In genomic region chr10:127750136-127750777, GRCm38 (mm10) we compare ENCODE assay signal across 9 mouse cellular contexts. TPM values are rescaled to one million over a fixed set of nuclear protein-coding genes. Genes with fewer than 3 reads are reported as not detected.
DNase-seq lines count a peak whose midpoint lies in the region; ATAC-seq and TF ChIP-seq lines count a peak whose summit lies in the region.
"Had no signal": no experiment of that assay in that cellular context is flagged by ENCODE, and none has a peak within 500 bp of the region (broad histone marks: within the 10 kb centered on the region; RNA-seq: fewer than 3 reads in every experiment).

No protein-coding gene starts in this region.

- H3K4me1 ChIP-seq in lung, postnatal 0 days (ENCODE audit: insufficient read depth, low read depth, low read length): peaks cover 3% of the 10 kb centered on the region; the same call in 1 of the 2 replicates
- H3K4me1 ChIP-seq in forebrain, embryonic 16.5 days (replicated peaks; ENCODE audit: control insufficient read depth, insufficient read depth, low read length): no peaks in the 10 kb centered on the region
- 0 out of 2 replicates have a peak, but pooled peaks cover 8% of the 10 kb centered on the region for H3K4me1 ChIP-seq in intestine, postnatal 0 days (replicated peaks; ENCODE audit: control insufficient read depth, insufficient read depth, low read length)
- H3K4me1 ChIP-seq in small intestine, adult 2 months (ENCODE audit: control insufficient read depth, insufficient read depth, insufficient read length, low read length): peaks cover 7% of the 10 kb centered on the region; the same call in 1 of the 2 replicates

- WGBS in lung, postnatal 0 days: 53% methylated on average over 24 of the region's 24 CpGs
- WGBS in forebrain, embryonic 16.5 days: 57% methylated on average over 24 of the region's 24 CpGs
- 62% methylated on average over 24 of the region's 24 CpGs for WGBS in intestine, postnatal 0 days
- 85% methylated on average over 24 of the region's 24 CpGs for WGBS in small intestine, adult 2 months

- TF ChIP-seq EP300 in lung, postnatal 0 days (IDR thresholded peaks at IDR 0.05): no peak

- no peak for ATAC-seq in lung, postnatal 0 days
- 0 out of 2 replicates have a peak, but pooled peaks have one; percentile 49 for ATAC-seq in forebrain, embryonic 16.5 days
- no peak for ATAC-seq in intestine, postnatal 0 days

- DNase-seq in lung, postnatal 0 days (ENCODE audit: low spot score): no peak
- no peak for DNase-seq in lung, postnatal 14 days
- no peak for DNase-seq in thymus, postnatal 10 days (ENCODE audit: low spot score in 2 of 2)
- DNase-seq in urinary bladder, postnatal 36 days (ENCODE audit: low spot score in 2 of 2): no peak
- no peak for DNase-seq in urinary bladder, postnatal 10 days (ENCODE audit: low spot score)
- DNase-seq: thymus, postnatal 14 days had no signal

- no peak overlapping the region for H3K9ac ChIP-seq in lung, postnatal 0 days (replicated peaks; ENCODE audit: low read depth)
- H3K9ac ChIP-seq in forebrain, embryonic 16.5 days (replicated peaks; ENCODE audit: low read depth, low read length): no peak overlapping the region
- no peak overlapping the region for H3K9ac ChIP-seq in intestine, postnatal 0 days (ENCODE audit: low read depth, low read length)

- H3K4me3 ChIP-seq in lung, postnatal 0 days (ENCODE audit: low read depth, low read length): peak overlapping the region; percentile 15
- peak overlapping the region; percentile 23; the same call in 1 of the 2 replicates for H3K4me3 ChIP-seq in forebrain, embryonic 16.5 days (replicated peaks; ENCODE audit: low read length)
- H3K4me3 ChIP-seq in intestine, postnatal 0 days (ENCODE audit: low read depth, low read length): no peak overlapping the region
- H3K4me3 ChIP-seq in small intestine, adult 2 months (ENCODE audit: low read depth, low read length): peak overlapping the region; percentile 6

- H3K27ac ChIP-seq in lung, postnatal 0 days (ENCODE audit: low read length): peak overlapping the region; percentile 35; the same call in 1 of the 2 replicates
- H3K27ac ChIP-seq in forebrain, embryonic 16.5 days (ENCODE audit: low read length): no peak overlapping the region
- no peak overlapping the region for H3K27ac ChIP-seq in intestine, postnatal 0 days (ENCODE audit: low read depth, low read length)
- no peak overlapping the region for H3K27ac ChIP-seq in small intestine, adult 2 months (ENCODE audit: insufficient read depth, low read depth, low read length)

- no peak for TF ChIP-seq POLR2A in small intestine, adult 2 months (IDR thresholded peaks at IDR 0.05; ENCODE audit: low read depth, low read length)

- no peak for TF ChIP-seq CTCF in lung, postnatal 0 days (IDR thresholded peaks at IDR 0.05)
- TF ChIP-seq CTCF in intestine, postnatal 0 days (IDR thresholded peaks at IDR 0.05; ENCODE audit: low read depth): no peak
- TF ChIP-seq CTCF in small intestine, adult 2 months (IDR thresholded peaks at IDR 0.05; ENCODE audit: extremely low read depth, insufficient read length, insufficient replicate concordance, low read depth, low read length): no peak

- H3K36me3 ChIP-seq in lung, postnatal 0 days (ENCODE audit: insufficient read depth, low read length): 0 out of 2 replicates have a peak, but pooled peaks cover 16% of the 10 kb centered on the region
- peaks cover 5% of the 10 kb centered on the region; the same call in 1 of the 2 replicates for H3K36me3 ChIP-seq in forebrain, embryonic 16.5 days (ENCODE audit: control insufficient read depth, insufficient read depth)
- peaks cover 18% of the 10 kb centered on the region for H3K36me3 ChIP-seq in intestine, postnatal 0 days (ENCODE audit: control insufficient read depth, insufficient read depth)
- H3K36me3 ChIP-seq in small intestine, adult 2 months (ENCODE audit: control insufficient read depth, insufficient read depth, low read length): peaks cover 26% of the 10 kb centered on the region

- no peaks in the 10 kb centered on the region for H3K9me3 ChIP-seq in lung, postnatal 0 days (ENCODE audit: low read length)
- H3K9me3 ChIP-seq in forebrain, embryonic 16.5 days (ENCODE audit: control insufficient read depth, low read length): no peaks in the 10 kb centered on the region
- H3K9me3 ChIP-seq in intestine, postnatal 0 days (ENCODE audit: control insufficient read depth): no peaks in the 10 kb centered on the region

- H3K27me3 ChIP-seq in lung, postnatal 0 days (replicated peaks; ENCODE audit: insufficient read depth, low read length): no peaks in the 10 kb centered on the region
- no peaks in the 10 kb centered on the region for H3K27me3 ChIP-seq in forebrain, embryonic 16.5 days (replicated peaks; ENCODE audit: control insufficient read depth, insufficient read depth, low read length)
- H3K27me3 ChIP-seq in intestine, postnatal 0 days (replicated peaks; ENCODE audit: control insufficient read depth, insufficient read depth, low read length): no peaks in the 10 kb centered on the region
- H3K27me3 ChIP-seq in small intestine, adult 2 months (ENCODE audit: control insufficient read depth, insufficient read depth, low read length): no peaks in the 10 kb centered on the region

- peak overlapping the region; percentile 48 for H3K4me2 ChIP-seq in lung, postnatal 0 days (replicated peaks; ENCODE audit: low read depth, low read length)
- peak overlapping the region; percentile 30 for H3K4me2 ChIP-seq in forebrain, embryonic 16.5 days (ENCODE audit: low read length)
- H3K4me2 ChIP-seq in intestine, postnatal 0 days (replicated peaks; ENCODE audit: low read depth): peak overlapping the region; percentile 32; the same call in 1 of the 2 replicates

RNA-seq across cellular contexts. Expression of gene Gpr182, which starts 1.3 kb away (rescaled TPM):
- polyA plus RNA-seq in lung, postnatal 0 days (2015; fragmentation: Nextera tagmentation; extraction: Ambion mirVana): 18.6 and 23.2 TPM in 2 replicates
- 0.87 and 0.99 TPM in 2 replicates for polyA plus RNA-seq in forebrain, embryonic 16.5 days (2015; fragmentation: Nextera tagmentation; extraction: Ambion mirVana)
- polyA plus RNA-seq in intestine, postnatal 0 days (2015; fragmentation: Nextera tagmentation; extraction: Ambion mirVana): 0.81 and 1.2 TPM in 2 replicates
- polyA plus RNA-seq in small intestine, adult 2 months (2012; rRNA removed): 0.70 and 2.3 TPM in 2 replicates

RNA-seq across cellular contexts. Expression of gene Rdh1, which starts 9.3 kb away (rescaled TPM):
- polyA plus RNA-seq in lung, postnatal 0 days (2015; fragmentation: Nextera tagmentation; extraction: Ambion mirVana): 0.07 TPM in 1 of 2 replicates, not detected in the other
- not detected in 2 replicates for polyA plus RNA-seq in forebrain, embryonic 16.5 days (2015; fragmentation: Nextera tagmentation; extraction: Ambion mirVana)
- polyA plus RNA-seq in intestine, postnatal 0 days (2015; fragmentation: Nextera tagmentation; extraction: Ambion mirVana): 0.10 and 0.12 TPM in 2 replicates
- not detected in 2 replicates for polyA plus RNA-seq in small intestine, adult 2 months (2012; rRNA removed)

RNA-seq across cellular contexts. Expression of gene Rdh16f1, which starts 9.3 kb away (rescaled TPM):
- polyA plus RNA-seq in lung, postnatal 0 days (2015; fragmentation: Nextera tagmentation; extraction: Ambion mirVana): 0.47 TPM in 1 of 2 replicates, not detected in the other
- not detected in 2 replicates for polyA plus RNA-seq in forebrain, embryonic 16.5 days (2015; fragmentation: Nextera tagmentation; extraction: Ambion mirVana)
- 0.10 and 0.43 TPM in 2 replicates for polyA plus RNA-seq in intestine, postnatal 0 days (2015; fragmentation: Nextera tagmentation; extraction: Ambion mirVana)
- not detected in 2 replicates for polyA plus RNA-seq in small intestine, adult 2 months (2012; rRNA removed)

RNA-seq across cellular contexts. Expression of gene Zbtb39, which starts 10.9 kb away (rescaled TPM):
- 1.7 and 2.0 TPM in 2 replicates for polyA plus RNA-seq in lung, postnatal 0 days (2015; fragmentation: Nextera tagmentation; extraction: Ambion mirVana)
- polyA plus RNA-seq in forebrain, embryonic 16.5 days (2015; fragmentation: Nextera tagmentation; extraction: Ambion mirVana): 3.4 and 3.5 TPM in 2 replicates
- 1.3 and 1.6 TPM in 2 replicates for polyA plus RNA-seq in intestine, postnatal 0 days (2015; fragmentation: Nextera tagmentation; extraction: Ambion mirVana)
- polyA plus RNA-seq in small intestine, adult 2 months (2012; rRNA removed): 2.9 and 6.7 TPM in 2 replicates

RNA-seq across cellular contexts. Expression of gene Rdh9, which starts 25.9 kb away (rescaled TPM):
- 0.10 and 0.27 TPM in 2 replicates for polyA plus RNA-seq in lung, postnatal 0 days (2015; fragmentation: Nextera tagmentation; extraction: Ambion mirVana)
- 0.32 and 0.35 TPM in 2 replicates for polyA plus RNA-seq in forebrain, embryonic 16.5 days (2015; fragmentation: Nextera tagmentation; extraction: Ambion mirVana)
- polyA plus RNA-seq in intestine, postnatal 0 days (2015; fragmentation: Nextera tagmentation; extraction: Ambion mirVana): 2.2 and 2.3 TPM in 2 replicates
- polyA plus RNA-seq in small intestine, adult 2 months (2012; rRNA removed): 8.0 and 40.9 TPM in 2 replicates
